11 mouse cellular contexts compared by ENCODE assay signal in the genomic region with DNA sequence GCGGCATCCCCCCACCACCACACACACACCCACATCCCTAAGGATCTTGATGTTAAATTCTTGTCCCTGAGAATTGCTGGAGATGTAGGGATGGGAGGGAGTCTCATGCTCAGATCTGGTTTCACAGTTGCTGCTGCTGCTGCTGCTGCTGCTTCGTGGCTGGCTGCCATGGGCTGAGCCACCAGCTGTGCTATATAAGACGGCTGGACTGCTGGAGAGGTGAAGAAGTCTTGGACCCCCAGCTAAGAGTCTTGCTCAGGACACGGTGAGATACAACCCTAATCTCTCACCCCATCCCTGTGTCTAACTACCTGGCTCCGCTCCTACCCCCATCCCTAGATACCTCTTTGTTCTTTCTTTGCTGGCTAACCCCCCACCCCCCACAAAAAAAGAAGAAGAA. TPM values are rescaled to one million over a fixed set of nuclear protein-coding genes. Genes with fewer than 3 reads are reported as not detected.
DNase-seq lines count a peak whose midpoint lies in the region; ATAC-seq lines count a peak whose summit lies in the region.
"Had no signal": no experiment of that assay in that cellular context is flagged by ENCODE, and none has a peak within 500 bp of the region (broad histone marks: within the 10 kb centered on the region; RNA-seq: fewer than 3 reads in every experiment).

TSS of gene Cilp (plus strand) at position 222 of the 400 bp plus-strand sequence.

- no peak within 1 kb of the TSS for H3K4me3 ChIP-seq in heart, embryonic 11.5 days (ENCODE audit: low read depth, low read length)
- H3K4me3 ChIP-seq in liver, embryonic 12.5 days: no peak within 1 kb of the TSS

- 51% methylated on average over 5 of the region's 5 CpGs for WGBS in heart, embryonic 11.5 days (ENCODE audit: insufficient replicate concordance)
- 55% methylated on average over 5 of the region's 5 CpGs for WGBS in liver, embryonic 12.5 days (ENCODE audit: insufficient replicate concordance)

- H3K9ac ChIP-seq in heart, embryonic 11.5 days (ENCODE audit: low read depth, low read length): no peak within 1 kb of the TSS
- no peak within 1 kb of the TSS for H3K9ac ChIP-seq in liver, embryonic 12.5 days

- H3K36me3 ChIP-seq in heart, embryonic 11.5 days (ENCODE audit: control insufficient read depth, insufficient read depth, low read length): no peaks in the 10 kb centered on the region
- no peaks in the 10 kb centered on the region for H3K36me3 ChIP-seq in liver, embryonic 12.5 days

- ATAC-seq in heart, embryonic 11.5 days (replicated peaks; ENCODE audit: insufficient number of reproducible peaks, low FRiP score, low TSS enrichment): no peak
- ATAC-seq in liver, embryonic 12.5 days: no peak
- no peak for ATAC-seq in granulocyte monocyte progenitor cell, adult 5-6 weeks (replicated peaks; ENCODE audit: poor library complexity, severe bottlenecking)
- ATAC-seq: lung, postnatal 0 days had no signal

- H3K27me3 ChIP-seq in heart, embryonic 11.5 days (ENCODE audit: control insufficient read depth, insufficient read depth, low read length): no peaks in the 10 kb centered on the region
- H3K27me3 ChIP-seq in liver, embryonic 12.5 days (replicated peaks): peaks cover 23% of the 10 kb centered on the region

- peak; percentile 89 for DNase-seq in heart, adult 11 months
- peak; percentile 53 for DNase-seq in kidney, postnatal 14 days
- DNase-seq in kidney, adult 8-10 months: no peak
- DNase-seq in NIH3T3 (ENCODE audit: low read depth): peak; percentile 46
- DNase-seq in gonadal fat pad, adult 2 months (ENCODE audit: low read depth): no peak
- DNase-seq: adrenal gland, adult 2 months had no signal

- no peaks in the 10 kb centered on the region for H3K9me3 ChIP-seq in heart, embryonic 11.5 days (replicated peaks; ENCODE audit: control insufficient read depth, low read length)
- H3K9me3 ChIP-seq in liver, embryonic 12.5 days (replicated peaks): no peaks in the 10 kb centered on the region

- H3K4me2 ChIP-seq in heart, embryonic 11.5 days: no peak within 1 kb of the TSS
- no peak within 1 kb of the TSS for H3K4me2 ChIP-seq in liver, embryonic 12.5 days

- H3K27ac ChIP-seq in heart, embryonic 11.5 days (ENCODE audit: low read depth, low read length): no peak within 1 kb of the TSS
- H3K27ac ChIP-seq in liver, embryonic 12.5 days: no peak within 1 kb of the TSS

- H3K4me1 ChIP-seq in heart, embryonic 11.5 days (ENCODE audit: control insufficient read depth, insufficient read depth, low read length): no peaks in the 10 kb centered on the region
- H3K4me1 ChIP-seq in liver, embryonic 12.5 days: no peaks in the 10 kb centered on the region

RNA-seq across cellular contexts. Expression of gene Cilp, which starts in this region (rescaled TPM):
- 0.14 TPM in 1 of 2 replicates, not detected in the other for polyA plus RNA-seq in heart, embryonic 11.5 days (2014; fragmentation: Nextera tagmentation; extraction: Ambion mirVana)
- polyA plus RNA-seq in gonadal fat pad, adult 2 months (2012; rRNA removed): 21.1 and 31.7 TPM in 2 replicates
- polyA plus RNA-seq in liver, embryonic 12.5 days (2016; fragmentation: Nextera tagmentation; extraction: Ambion mirVana): 0.06 TPM in 1 of 2 replicates, not detected in the other
- total RNA-seq in granulocyte monocyte progenitor cell, adult 5-6 weeks (2014; fragmentation: Nextera tagmentation): not detected in 2 replicates
- total RNA-seq in granulocyte monocyte progenitor cell, adult 5-6 weeks (2017): not detected in 2 replicates
- total RNA-seq: left cerebral cortex, adult 18-20 months had no signal

Comparison
In these comparisons a context has a peak if more than half of its experiments do, and no peak if none do; other contexts are left out.
1. RNA of gene Cilp (polyA plus RNA-seq): 21.1 to 31.7 TPM in gonadal fat pad, adult 2 months; 0.14 TPM in heart, embryonic 11.5 days and 0.06 TPM in liver, embryonic 12.5 days; every median in the first group is over 10 times any median in the second.
2. DNase-seq: peak in heart, adult 11 months (single experiment), kidney, postnatal 14 days (single experiment) and NIH3T3 (single experiment); none in kidney, adult 8-10 months (0 of 2) and gonadal fat pad, adult 2 months (single experiment).